Mouse (Mus musculus) liver, adult 2 months (tissue): ENCODE data around the gene Tnik. TPM values are rescaled to one million over a fixed set of nuclear protein-coding genes. Genes with fewer than 3 reads are reported as not detected.

Source experiments
- DNase-seq: peaks from one replicate; pipeline ENCODE4 v3.0.0-alpha.2; 2011; ENCODE audit warnings: low read depth, low spot score; ENCODE audit errors: extremely low read depth
- H3K27ac ChIP-seq: fragments of 200-500 bp; replicated peaks from 2 replicates; pipeline ENCODE4 v1.5.1; 2012; ENCODE audit warnings: low read depth, mild to moderate bottlenecking, control low read depth, inconsistent platforms, low read length; ENCODE audit not compliant: insufficient read depth
- H3K27me3 ChIP-seq: fragments of 200-500 bp; 2 replicates; pipeline ENCODE4 v1.6.1; 2012; ENCODE audit warnings: mild to moderate bottlenecking, moderate library complexity, low read length, inconsistent platforms; ENCODE audit not compliant: control insufficient read depth, insufficient read depth
- H3K36me3 ChIP-seq: fragments of 200-500 bp; 2 replicates; pipeline ENCODE4 v1.6.1; 2012; ENCODE audit warnings: low read length, inconsistent platforms; ENCODE audit not compliant: control insufficient read depth, insufficient read depth
- H3K4me1 ChIP-seq: fragments of 200-500 bp; 2 replicates; pipeline ENCODE4 v1.6.1; 2011; ENCODE audit warnings: low read length; ENCODE audit not compliant: control insufficient read depth, insufficient read depth
- H3K4me3 ChIP-seq: fragments of 200-500 bp; 2 replicates; pipeline ENCODE4 v1.5.1; 2011; ENCODE audit warnings: low read depth, mild to moderate bottlenecking, control low read depth, low read length, moderate library complexity; ENCODE audit not compliant: insufficient read depth
- H3K79me2 ChIP-seq: fragments of 200-500 bp; 2 replicates; pipeline ENCODE4 v1.6.1; 2012; ENCODE audit warnings: inconsistent platforms, mild to moderate bottlenecking, low read length, moderate library complexity; ENCODE audit not compliant: control insufficient read depth, insufficient read depth
- H3K9ac ChIP-seq: fragments of 200-500 bp; 2 replicates; pipeline ENCODE4 v1.6.1; 2012; ENCODE audit warnings: low read depth, mild to moderate bottlenecking, control low read depth, inconsistent platforms, low read length
- CTCF ChIP-seq: fragments of 200-500 bp; IDR thresholded peaks from 2 replicates; pipeline ENCODE4 v1.5.1; 2011; ENCODE audit warnings: low read depth, low read length, control low read depth
- POLR2A ChIP-seq: fragments of 200-500 bp; IDR thresholded peaks from 2 replicates; pipeline ENCODE4 v1.6.1; 2011; ENCODE audit warnings: low read length, control low read depth; ENCODE audit not compliant: insufficient read depth; ENCODE audit errors: extremely low read depth
- WGBS: fragments of 180-500 bp; shearing (Covaris S2); methylation state at CpG from one replicate; pipeline ENCODE4 v1.1.7; 2018; 5-methylcytosine and 5-hydroxymethylcytosine counted together
- polyA plus RNA-seq: library from polyadenylated mRNA; depleted of rRNA; stranded (reverse); fragments of >200 nt; gene quantifications from 2 replicates; pipeline ENCODE4 v1.2.3, GENCODE M21; 2012
- total RNA-seq: library from RNA; depleted of rRNA; stranded (reverse); fragments of >200 nt; gene quantifications from 2 replicates; pipeline ENCODE4 v1.2.3, GENCODE M21; 2014

Tnik gene
- total and polyA plus RNA-seq, 2 experiments, result 1.2 to 2.8 TPM

DNA sequence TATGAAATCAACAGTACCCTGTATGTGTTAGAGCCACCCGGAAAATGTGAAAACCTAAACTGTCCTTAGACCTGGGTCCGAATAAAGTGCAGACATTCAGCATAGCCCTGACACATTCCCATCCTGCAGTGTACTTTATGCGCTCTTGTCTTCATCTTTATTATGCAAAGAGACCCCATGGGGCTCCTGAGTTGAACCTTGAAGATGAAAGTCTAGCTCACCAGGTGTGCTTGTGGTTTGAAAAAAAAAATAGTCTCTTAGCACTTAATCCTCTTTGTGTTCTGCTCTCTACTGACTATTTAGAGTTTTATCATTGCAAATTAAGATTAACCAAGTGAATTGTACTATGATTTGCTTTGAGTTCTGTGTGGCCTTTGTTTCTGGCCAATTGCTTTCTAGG lies 389.6 kb downstream of the Tnik start:
- 86% methylated on average over 3 of the region's 3 CpGs for WGBS
- H3K4me3 ChIP-seq, result no peak overlapping the region
- no peaks in the 10 kb centered on the region for H3K79me2 ChIP-seq
- no peaks in the 10 kb centered on the region for H3K4me1 ChIP-seq
- H3K9ac ChIP-seq, result no peak overlapping the region
- DNase-seq, result no peak
- TF ChIP-seq POLR2A (no peak), CTCF (no peak)
- no peaks in the 10 kb centered on the region for H3K27me3 ChIP-seq
- no peak overlapping the region for H3K27ac ChIP-seq
- no peaks in the 10 kb centered on the region for H3K36me3 ChIP-seq

DNA sequence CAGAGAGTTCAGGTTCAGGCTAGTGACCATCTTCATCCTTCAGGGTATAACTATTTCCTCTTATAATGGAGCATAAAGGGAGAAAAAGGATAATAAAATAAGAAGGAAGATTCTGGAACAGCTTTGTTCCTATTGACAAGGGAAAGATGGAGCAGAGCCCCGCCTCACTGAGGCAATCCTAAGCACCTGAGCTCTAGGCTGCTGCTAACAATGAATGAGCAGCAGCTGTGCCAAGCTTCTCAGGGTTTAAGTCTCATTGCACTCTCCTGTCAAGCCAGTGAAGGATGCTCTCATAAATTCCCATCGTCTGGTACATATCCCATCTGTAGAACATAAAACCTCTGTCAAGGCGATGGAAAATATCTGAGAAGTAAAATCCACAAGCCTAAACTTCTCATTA lies 390.0 kb downstream of the Tnik start:
- no peaks in the 10 kb centered on the region for H3K36me3 ChIP-seq
- H3K9ac ChIP-seq, result no peak overlapping the region
- no peak overlapping the region for H3K27ac ChIP-seq
- H3K4me3 ChIP-seq, result no peak overlapping the region
- H3K4me1 ChIP-seq, result no peaks in the 10 kb centered on the region
- H3K79me2 ChIP-seq, result no peaks in the 10 kb centered on the region
- no peaks in the 10 kb centered on the region for H3K27me3 ChIP-seq
- 92% methylated on average over 3 of the region's 3 CpGs for WGBS
- DNase-seq, result no peak
- TF ChIP-seq POLR2A, result no peak
- TF ChIP-seq CTCF, result no peak

DNA sequence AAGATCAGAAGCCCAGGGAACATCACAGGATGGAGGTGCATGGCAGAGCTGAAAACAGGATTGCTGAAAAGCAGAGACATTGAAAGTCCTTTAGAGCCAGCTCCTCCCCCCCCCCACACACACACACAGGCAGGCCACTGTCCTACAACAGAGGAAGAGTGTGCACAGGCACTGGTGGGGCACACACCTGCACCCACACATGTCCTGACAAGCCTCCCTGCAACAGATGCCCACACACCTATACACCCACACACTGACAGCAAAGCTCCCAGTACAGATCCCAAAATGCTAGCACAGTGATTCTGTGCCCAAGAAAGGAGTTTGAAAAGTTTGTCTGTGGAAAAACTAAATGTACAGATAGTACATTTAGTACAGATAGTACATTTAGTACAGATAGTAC lies 391.7 kb downstream of the Tnik start:
- Histone ChIP-seq H3K27ac (no peak overlapping the region), H3K36me3 (no peaks in the 10 kb centered on the region), H3K27me3 (no peaks in the 10 kb centered on the region), H3K79me2 (no peaks in the 10 kb centered on the region), H3K4me3 (no peak overlapping the region), H3K9ac (no peak overlapping the region), H3K4me1 (no peaks in the 10 kb centered on the region)
- TF ChIP-seq CTCF (no peak), POLR2A (no peak)
- no peak for DNase-seq

DNA sequence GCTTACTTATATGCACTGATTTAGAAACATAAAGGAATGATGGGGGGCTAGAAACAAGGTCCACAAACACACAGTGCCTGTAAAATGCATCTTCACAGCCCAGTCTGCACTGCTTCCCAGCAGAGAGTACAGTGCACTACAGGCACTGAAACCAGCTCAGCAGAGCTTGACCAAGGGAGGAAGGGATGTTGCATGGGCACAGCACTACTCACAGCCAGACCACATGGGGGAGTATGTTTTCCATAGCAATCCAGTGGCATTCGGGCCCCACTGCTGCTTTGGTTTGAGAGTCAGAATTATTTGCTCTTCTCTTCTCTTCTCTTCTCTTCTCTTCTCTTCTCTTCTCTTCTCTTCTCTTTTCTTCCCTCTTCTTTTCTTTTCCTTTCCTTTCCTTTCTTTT lies 395.3 kb downstream of the Tnik start:
- H3K27ac ChIP-seq, result no peak overlapping the region
- WGBS, result 9% methylated on average over 1 of the region's 1 CpGs
- no peak overlapping the region for H3K9ac ChIP-seq
- H3K4me1 ChIP-seq, result no peaks in the 10 kb centered on the region
- H3K27me3 ChIP-seq, result no peaks in the 10 kb centered on the region
- peak; percentile 59 for DNase-seq
- H3K36me3 ChIP-seq, result no peaks in the 10 kb centered on the region
- no peak overlapping the region for H3K4me3 ChIP-seq
- TF ChIP-seq CTCF, result peak; percentile 74
- TF ChIP-seq POLR2A, result no peak
- H3K79me2 ChIP-seq, result no peaks in the 10 kb centered on the region

DNA sequence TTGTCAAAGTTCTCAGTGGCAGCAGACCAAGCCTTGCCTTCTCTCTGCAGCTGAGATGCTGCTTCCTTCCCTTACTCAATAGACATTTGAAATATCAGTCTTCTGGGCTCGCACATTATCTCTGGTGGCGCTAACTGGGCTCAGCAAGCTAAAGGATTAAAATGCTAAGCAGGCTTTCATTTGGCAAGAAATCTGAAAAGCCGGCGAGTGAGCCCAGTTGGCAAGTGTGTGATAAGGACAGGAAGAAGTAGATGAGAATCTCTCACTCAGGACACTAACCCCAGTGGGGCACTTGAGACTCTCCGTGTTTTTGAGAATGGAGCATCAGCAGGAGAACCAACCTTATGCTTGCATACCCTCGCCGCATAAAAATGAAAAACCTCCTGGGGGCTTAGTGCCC lies 417.8 kb downstream of the Tnik start:
- Histone ChIP-seq H3K4me1 (peaks cover 10% of the 10 kb centered on the region), H3K27ac (no peak overlapping the region), H3K4me3 (no peak overlapping the region), H3K36me3 (no peaks in the 10 kb centered on the region), H3K27me3 (no peaks in the 10 kb centered on the region), H3K9ac (no peak overlapping the region), H3K79me2 (no peaks in the 10 kb centered on the region)
- no peak for TF ChIP-seq POLR2A
- no peak for TF ChIP-seq CTCF
- no peak for DNase-seq
- 84% methylated on average over 7 of the region's 7 CpGs for WGBS

DNA sequence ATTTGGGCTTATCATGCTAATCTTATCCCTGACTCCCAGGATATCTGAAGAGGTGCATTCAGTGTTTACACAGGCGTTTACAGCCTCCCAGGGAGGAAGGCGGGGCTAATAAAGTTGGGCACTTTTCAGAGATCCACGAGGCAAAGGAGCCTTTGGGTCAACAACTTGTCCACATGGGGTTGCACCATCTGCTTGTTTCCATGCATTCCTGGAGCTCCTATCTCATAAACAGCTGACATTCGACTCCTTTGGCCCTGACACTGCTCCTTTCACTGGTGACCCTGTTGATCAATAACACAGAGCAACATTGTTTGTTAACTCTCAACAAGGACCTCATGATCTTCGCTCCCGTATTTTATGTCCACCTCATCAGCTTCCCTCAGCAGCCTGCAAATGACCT lies 418.9 kb downstream of the Tnik start:
- WGBS, result 18% methylated on average over 6 of the region's 6 CpGs
- Histone ChIP-seq H3K36me3 (no peaks in the 10 kb centered on the region), H3K9ac (no peak overlapping the region), H3K27me3 (no peaks in the 10 kb centered on the region), H3K4me1 (peaks cover 10% of the 10 kb centered on the region), H3K4me3 (no peak overlapping the region), H3K27ac (peak overlapping the region; percentile 53), H3K79me2 (no peaks in the 10 kb centered on the region)
- DNase-seq, result peak; percentile 96
- no peak for TF ChIP-seq CTCF
- no peak for TF ChIP-seq POLR2A
